Mouse (Mus musculus): ENCODE results near the gene 2510009E07Rik.
A peak's percentile ranks its signal among the peaks of the same experiment; 100 is the strongest.

The 2510009E07Rik gene

GRCm38 (mm10) chr16:21636156-21636853 is 58.2 kb downstream of the 2510009E07Rik start:
- DNase-seq (ENCODE audit: low spot score in 2 of 2), result no peak

- no peak for DNase-seq (ENCODE audit: low spot score in 2 of 2)
Measured at GRCm38 (mm10) chr16:21634460-21634859, 60.0 kb downstream of the 2510009E07Rik start.

DNA sequence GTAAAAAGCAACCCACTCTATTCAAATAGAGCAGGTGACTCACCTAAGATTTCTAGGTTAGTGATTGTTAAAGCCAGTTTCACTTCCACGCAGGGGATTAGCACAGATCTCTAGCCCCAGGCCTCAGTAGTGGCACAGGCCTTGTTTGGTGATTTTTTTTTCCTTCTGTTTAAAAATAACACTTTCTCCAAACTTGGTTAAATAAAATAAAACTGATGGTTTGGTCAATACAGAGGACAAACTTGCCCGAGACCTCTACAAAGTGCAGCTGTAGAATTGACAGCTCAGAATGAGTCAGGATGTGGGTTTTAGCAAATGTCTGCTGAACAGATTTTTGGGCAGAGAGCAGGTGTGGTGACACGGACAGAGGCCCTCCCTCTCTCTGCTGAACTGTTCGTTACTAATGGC is 62.6 kb downstream of the 2510009E07Rik start:
- DNase-seq (ENCODE audit: low spot score in 2 of 2), result peak in 1 of 2 experiments; percentile 14

DNA sequence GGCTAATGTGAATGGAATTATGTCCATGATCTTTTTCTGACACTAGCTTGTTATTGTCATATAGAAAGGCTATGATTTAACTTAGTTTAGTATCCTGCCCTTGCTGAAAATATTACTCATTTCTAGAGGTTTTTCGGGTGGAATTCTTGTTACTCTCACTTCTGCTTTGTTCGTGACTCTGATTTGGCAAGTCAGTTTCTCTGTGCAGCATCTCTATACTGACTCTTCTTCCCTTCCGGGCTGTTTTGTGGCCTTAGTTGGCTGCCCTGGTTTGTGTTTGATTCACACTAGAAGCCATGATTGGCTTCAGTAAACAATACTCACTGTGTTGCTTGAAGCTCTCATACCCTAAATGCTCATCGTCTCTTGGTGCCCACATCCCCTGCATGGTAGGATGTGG is 63.9 kb downstream of the 2510009E07Rik start:
- no peak for DNase-seq (ENCODE audit: low spot score in 2 of 2)

GRCm38 (mm10) chr16:21628061-21628591 is 66.3 kb downstream of the 2510009E07Rik start:
- DNase-seq (ENCODE audit: low spot score in 2 of 2), result no peak

GRCm38 (mm10) chr16:21627248-21627647 is 67.2 kb downstream of the 2510009E07Rik start:
- DNase-seq (ENCODE audit: low spot score in 2 of 2), result no peak

GRCm38 (mm10) chr16:21625784-21626634 is 68.5 kb downstream of the 2510009E07Rik start:
- DNase-seq (ENCODE audit: low spot score in 2 of 2), result no peak

- no peak for DNase-seq (ENCODE audit: low spot score in 2 of 2)
Measured at GRCm38 (mm10) chr16:21620630-21621029, 73.8 kb downstream of the 2510009E07Rik start.

DNA sequence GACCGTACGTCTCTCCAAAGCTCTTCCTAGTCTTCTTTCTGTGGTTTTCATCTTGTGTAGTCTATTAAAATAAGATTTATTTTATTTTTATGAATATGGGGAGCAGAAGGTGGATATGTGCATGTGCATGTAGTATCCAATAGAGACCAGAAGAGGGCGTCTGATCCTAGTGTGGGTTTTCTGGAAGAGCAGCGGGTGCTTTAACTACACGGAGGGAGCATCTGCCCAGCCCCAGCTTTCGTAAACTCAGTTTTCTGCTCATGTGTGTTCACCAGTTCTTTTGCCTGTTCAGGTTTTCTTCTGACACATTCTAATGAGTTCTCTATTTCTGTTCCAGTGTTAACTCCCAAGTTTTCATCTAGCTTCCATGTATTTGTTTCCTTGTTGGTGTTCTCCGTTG is 78.7 kb downstream of the 2510009E07Rik start:
- peak in 1 of 2 experiments; percentile 51 for DNase-seq (ENCODE audit: low spot score in 2 of 2)

GRCm38 (mm10) chr16:21610473-21610872 is 84.0 kb downstream of the 2510009E07Rik start:
- no peak for DNase-seq (ENCODE audit: low spot score in 2 of 2)

- no peak for DNase-seq (ENCODE audit: low spot score in 2 of 2)
Measured at GRCm38 (mm10) chr16:21608176-21608865, 86.1 kb downstream of the 2510009E07Rik start.

DNA sequence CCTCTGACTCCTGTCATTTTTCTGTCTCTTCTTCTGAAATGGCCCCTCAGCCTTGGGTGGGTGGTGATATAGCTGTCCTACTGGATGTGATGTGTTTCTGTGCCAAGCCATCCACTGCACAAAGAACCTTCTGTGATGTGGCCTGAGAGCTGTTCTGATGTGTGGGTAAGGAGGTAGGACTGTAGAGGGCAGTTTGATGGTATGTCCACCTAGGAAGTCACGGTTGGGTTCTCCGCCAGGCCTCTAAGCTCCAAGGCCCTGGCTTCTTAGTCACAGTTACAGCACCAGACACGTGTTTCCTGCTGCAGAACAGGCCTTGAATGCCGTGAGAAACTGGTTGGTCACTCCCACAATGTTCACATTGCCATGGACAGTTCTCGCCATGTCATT is 86.8 kb downstream of the 2510009E07Rik start:
- DNase-seq (ENCODE audit: low spot score in 2 of 2), result no peak

DNA sequence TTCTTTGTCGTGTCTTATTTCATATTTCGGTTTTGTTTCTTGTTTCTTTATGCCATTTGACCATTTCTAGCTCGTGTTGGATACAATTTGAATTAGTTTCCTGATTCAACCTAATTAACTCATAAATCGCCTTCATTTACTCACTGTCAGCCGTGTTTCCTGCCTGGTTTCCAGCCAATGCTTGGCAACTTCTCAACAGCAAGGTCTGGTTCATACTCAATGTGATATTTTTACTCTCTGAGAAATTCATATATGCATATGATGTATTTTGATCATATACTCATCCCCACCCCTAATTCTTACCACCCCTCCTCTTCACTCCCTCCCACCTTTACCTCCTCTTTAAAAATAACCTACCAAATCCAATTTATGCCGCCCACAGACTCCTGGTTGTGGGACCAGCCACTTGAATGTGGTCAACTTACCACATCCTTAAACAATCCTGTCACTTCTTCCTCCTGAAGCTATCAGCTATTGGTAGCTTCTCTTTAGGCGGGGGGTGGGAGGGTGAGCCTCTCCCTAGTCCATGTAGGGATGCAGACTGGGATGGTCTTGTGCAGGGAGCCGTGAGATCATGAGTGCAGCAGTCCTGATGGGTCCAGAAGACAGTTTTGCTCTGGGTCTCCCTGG is 87.3 kb downstream of the 2510009E07Rik start:
- no peak for DNase-seq (ENCODE audit: low spot score in 2 of 2)

DNA sequence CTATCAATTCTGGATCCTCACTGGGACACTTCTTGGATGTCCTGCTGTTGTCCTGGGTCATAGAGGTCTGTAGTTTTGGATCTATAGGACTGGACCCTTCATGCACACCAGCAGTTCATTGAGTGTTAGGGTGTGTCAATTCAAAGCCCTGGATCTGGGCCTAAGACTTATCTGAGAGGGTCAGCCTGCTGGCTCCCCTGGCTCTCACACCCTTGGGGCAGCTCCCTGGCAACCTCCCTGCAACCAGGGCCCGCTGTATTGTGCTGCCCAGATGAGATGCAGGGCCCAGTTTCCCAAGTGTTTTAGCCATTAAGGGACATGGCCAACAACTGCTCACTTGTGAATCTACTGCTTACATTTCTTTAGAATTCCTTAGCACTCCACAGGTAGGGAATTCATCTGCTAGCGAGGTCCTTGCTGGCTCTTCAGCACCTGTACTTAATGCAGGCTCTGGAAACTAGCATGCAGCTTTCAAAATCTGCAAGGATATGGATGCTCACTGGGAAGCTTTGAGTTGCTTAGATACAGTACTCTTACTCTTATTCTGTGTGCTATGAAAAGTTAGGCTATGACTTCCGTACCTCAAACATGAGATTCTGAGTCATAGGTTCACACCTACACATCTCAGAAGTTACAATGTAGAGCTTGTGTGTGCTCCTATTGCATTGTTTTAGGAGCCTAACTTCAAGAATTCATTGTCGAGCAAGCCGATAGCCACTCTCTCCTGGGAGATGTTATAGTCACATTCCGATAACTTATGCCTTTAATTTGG is 88.0 kb downstream of the 2510009E07Rik start:
- no peak for DNase-seq (ENCODE audit: low spot score in 2 of 2)

DNA sequence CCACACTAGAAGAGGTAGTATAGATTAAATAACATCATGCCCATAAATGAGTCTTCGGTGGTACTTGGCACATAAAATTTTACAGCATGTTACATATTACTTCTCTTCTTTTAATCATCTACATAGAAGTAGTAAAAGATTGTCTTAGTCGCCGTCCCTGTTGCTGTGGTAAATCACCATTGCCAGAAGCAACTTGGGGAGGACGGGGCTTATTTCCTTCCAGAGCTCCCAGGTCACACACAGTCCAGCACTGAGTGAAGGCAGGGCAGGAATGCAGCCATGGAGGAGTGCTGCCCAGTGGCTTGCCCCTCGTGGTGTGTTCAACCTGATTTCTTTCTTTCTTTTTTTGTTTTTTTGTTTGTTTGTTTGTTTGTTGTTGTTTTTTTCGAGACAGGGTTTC is 90.1 kb downstream of the 2510009E07Rik start:
- no peak for DNase-seq (ENCODE audit: low spot score in 2 of 2)

Data from thymus, postnatal 10 days (tissue).